Mouse (Mus musculus) MEL (cell line): ENCODE results near the gene Vwf. TPM values are rescaled to one million over a fixed set of nuclear protein-coding genes. Genes with fewer than 3 reads are reported as not detected.
A peak's percentile ranks its signal among the peaks of the same experiment; 100 is the strongest.

Source experiments
- DNase-seq: peaks from one replicate; pipeline ENCODE4 v3.0.0; 2011; ENCODE audit warnings: low read depth, low spot score
- H3K27ac ChIP-seq: 2 replicates; pipeline ENCODE4 v1.5.1; 2012; ENCODE audit warnings: low read depth, mild to moderate bottlenecking, control low read depth, low read length, moderate library complexity; ENCODE audit not compliant: control insufficient read depth
- H3K27me3 ChIP-seq, 2 experiments: fragments of 150-350 bp in 1 of 2; sonication (generic) in 1 of 2; 2 replicates each; pipeline ENCODE4 v1.6.1; 2012; ENCODE audit warnings: low read length in 2 of 2, mild to moderate bottlenecking in 2 of 2, improper control_type of control experiment in 1 of 2, moderate library complexity in 1 of 2; ENCODE audit not compliant: insufficient read depth in 2 of 2, control insufficient read depth in 1 of 2
- H3K36me3 ChIP-seq, 2 experiments: 2 replicates each; pipeline ENCODE4 v1.6.1; 2012 to 2014; ENCODE audit warnings: low read length in 2 of 2, improper control_type of control experiment in 1 of 2, inconsistent platforms in 1 of 2, mild to moderate bottlenecking in 1 of 2; ENCODE audit not compliant: insufficient read depth in 2 of 2, control insufficient read depth in 1 of 2
- H3K4me1 ChIP-seq, 2 experiments: fragments of 150-350 bp in 1 of 2; sonication (generic) in 1 of 2; 2 replicates each; pipeline ENCODE4 v1.6.1; 2012; ENCODE audit warnings: low read length in 2 of 2, improper control_type of control experiment in 1 of 2, mild to moderate bottlenecking in 1 of 2; ENCODE audit not compliant: insufficient read depth in 2 of 2, control insufficient read depth in 1 of 2
- H3K4me3 ChIP-seq, 2 experiments: fragments of 150-350 bp in 1 of 2; sonication (generic) in 1 of 2; 2 replicates each; pipeline ENCODE4 v1.5.1; 2012; ENCODE audit warnings: low read depth in 2 of 2, low read length in 2 of 2, mild to moderate bottlenecking in 2 of 2, moderate library complexity in 2 of 2, control low read depth in 1 of 2, improper control_type of control experiment in 1 of 2; ENCODE audit not compliant: control insufficient read depth in 1 of 2, insufficient read depth in 1 of 2
- H3K79me2 ChIP-seq: 2 replicates; pipeline ENCODE4 v1.6.1; 2012; ENCODE audit warnings: mild to moderate bottlenecking, low read length, moderate library complexity; ENCODE audit not compliant: control insufficient read depth, poor library complexity, insufficient read depth
- H3K9ac ChIP-seq: 2 replicates; pipeline ENCODE4 v1.6.1; 2012; ENCODE audit warnings: low read depth, mild to moderate bottlenecking, control low read depth, low read length, moderate library complexity; ENCODE audit not compliant: control insufficient read depth, poor library complexity, severe bottlenecking
- H3K9me3 ChIP-seq: fragments of 150-350 bp; sonication (generic); replicated peaks from 2 replicates; pipeline ENCODE4 v1.6.1; 2012; ENCODE audit warnings: mild to moderate bottlenecking, low read length, improper control_type of control experiment, moderate library complexity; ENCODE audit not compliant: insufficient read depth
- CHD2 ChIP-seq: IDR thresholded peaks from 2 replicates; pipeline ENCODE4 v1.6.1; 2011; ENCODE audit warnings: low read length, improper control_type of control experiment
- CTCF ChIP-seq, 3 experiments: IDR thresholded peaks in 2 of 3; conservative IDR thresholded peaks in 1 of 3; 2 replicates each; pipeline ENCODE4 v1.5.1; 2011 to 2012; ENCODE audit warnings: low read length in 3 of 3, low read depth in 2 of 3, mild to moderate bottlenecking in 2 of 3, improper control_type of control experiment in 1 of 3, inconsistent platforms in 1 of 3, mixed read lengths in 1 of 3, moderate library complexity in 1 of 3; ENCODE audit not compliant: control insufficient read depth in 1 of 3, insufficient read depth in 1 of 3, poor library complexity in 1 of 3, severe bottlenecking in 1 of 3
- E2F4 ChIP-seq: IDR thresholded peaks from 2 replicates; pipeline ENCODE4 v1.6.1; 2011; ENCODE audit warnings: low read depth, low read length, improper control_type of control experiment, borderline replicate concordance
- ELF1 ChIP-seq: IDR thresholded peaks from 2 replicates; pipeline ENCODE4 v1.6.1; 2014; ENCODE audit warnings: low read depth, mild to moderate bottlenecking, inconsistent platforms, low read length, improper control_type of control experiment, moderate library complexity
- GABPA ChIP-seq: IDR thresholded peaks from 2 replicates; pipeline ENCODE4 v1.6.1; 2012; ENCODE audit warnings: low read depth, mild to moderate bottlenecking, inconsistent platforms, low read length, improper control_type of control experiment, moderate library complexity
- GATA1 ChIP-seq: IDR thresholded peaks from 2 replicates; pipeline ENCODE4 v1.6.1; 2011; ENCODE audit warnings: low read depth, low read length, improper control_type of control experiment
- JUND ChIP-seq: IDR thresholded peaks from 2 replicates; pipeline ENCODE4 v1.6.1; 2011; ENCODE audit warnings: low read depth, mild to moderate bottlenecking, improper control_type of control experiment, low read length
- MAX ChIP-seq: IDR thresholded peaks from 2 replicates; pipeline ENCODE4 v1.6.1; 2011; ENCODE audit warnings: low read length, improper control_type of control experiment
- MAZ ChIP-seq: IDR thresholded peaks from 2 replicates; pipeline ENCODE4 v1.6.1; 2012; ENCODE audit warnings: low read depth, mild to moderate bottlenecking, inconsistent platforms, low read length, improper control_type of control experiment
- MEF2A ChIP-seq: IDR thresholded peaks from 2 replicates; pipeline ENCODE4 v1.6.1; 2014; ENCODE audit warnings: low read depth, mild to moderate bottlenecking, inconsistent platforms, low read length, improper control_type of control experiment; ENCODE audit not compliant: poor library complexity, insufficient replicate concordance, severe bottlenecking; ENCODE audit errors: extremely low read depth
- MXI1 ChIP-seq: IDR thresholded peaks from 2 replicates; pipeline ENCODE4 v1.6.1; 2011; ENCODE audit warnings: mild to moderate bottlenecking, low read depth, low read length, improper control_type of control experiment
- MYC ChIP-seq: IDR thresholded peaks from 2 replicates; pipeline ENCODE4 v1.6.1; 2011; ENCODE audit warnings: low read depth, mild to moderate bottlenecking, low read length, improper control_type of control experiment, moderate library complexity
- NRF1 ChIP-seq: IDR thresholded peaks from 2 replicates; pipeline ENCODE4 v1.6.1; 2014; ENCODE audit warnings: low read depth, mild to moderate bottlenecking, inconsistent platforms, low read length, improper control_type of control experiment, moderate library complexity; ENCODE audit not compliant: poor library complexity, insufficient read depth, severe bottlenecking
- POLR2AphosphoS2 ChIP-seq: IDR thresholded peaks from 2 replicates; pipeline ENCODE4 v1.6.1; 2011; ENCODE audit warnings: low read length, improper control_type of control experiment
- POLR2AphosphoS5 ChIP-seq: IDR thresholded peaks from 2 replicates; pipeline ENCODE4 v1.6.1; 2012; ENCODE audit warnings: low read depth, borderline replicate concordance, mild to moderate bottlenecking, inconsistent platforms, low read length, moderate library complexity, mixed read lengths
- RAD21 ChIP-seq: IDR thresholded peaks from 2 replicates; pipeline ENCODE4 v1.6.1; 2011; ENCODE audit warnings: mild to moderate bottlenecking, low read depth, low read length, improper control_type of control experiment
- RCOR1 ChIP-seq: IDR thresholded peaks from 2 replicates; pipeline ENCODE4 v1.6.1; 2012; ENCODE audit warnings: low read depth, mild to moderate bottlenecking, inconsistent platforms, low read length, improper control_type of control experiment
- SIN3A ChIP-seq: IDR thresholded peaks from 2 replicates; pipeline ENCODE4 v1.6.1; 2012; ENCODE audit warnings: low read length, improper control_type of control experiment, inconsistent platforms
- TAL1 ChIP-seq: IDR thresholded peaks from 2 replicates; pipeline ENCODE4 v1.6.1; 2012; ENCODE audit warnings: mild to moderate bottlenecking, inconsistent platforms, low read length, moderate library complexity, mixed read lengths
- TCF12 ChIP-seq: IDR thresholded peaks from 2 replicates; pipeline ENCODE4 v1.6.1; 2014; ENCODE audit warnings: low read depth, mild to moderate bottlenecking, inconsistent platforms, low read length, improper control_type of control experiment, moderate library complexity
- UBTF ChIP-seq: IDR thresholded peaks from 2 replicates; pipeline ENCODE4 v1.6.1; 2012; ENCODE audit warnings: low read depth, mild to moderate bottlenecking, inconsistent platforms, low read length, improper control_type of control experiment, moderate library complexity, borderline replicate concordance; ENCODE audit not compliant: insufficient read depth
- USF1 ChIP-seq: IDR thresholded peaks from 2 replicates; pipeline ENCODE4 v1.6.1; 2014; ENCODE audit warnings: low read depth, mild to moderate bottlenecking, inconsistent platforms, low read length, improper control_type of control experiment, moderate library complexity
- USF2 ChIP-seq, 2 experiments: IDR thresholded peaks; 2 replicates each; pipeline ENCODE4 v1.6.1; 2011 to 2012; ENCODE audit warnings: improper control_type of control experiment in 2 of 2, low read length in 2 of 2, borderline replicate concordance in 1 of 2, inconsistent platforms in 1 of 2, low read depth in 1 of 2, mild to moderate bottlenecking in 1 of 2; ENCODE audit not compliant: insufficient read depth in 1 of 2
- ZC3H11A ChIP-seq: IDR thresholded peaks from 2 replicates; pipeline ENCODE4 v1.6.1; 2012; ENCODE audit warnings: low read depth, mild to moderate bottlenecking, inconsistent platforms, low read length, improper control_type of control experiment
- ZKSCAN1 ChIP-seq: IDR thresholded peaks from 2 replicates; pipeline ENCODE4 v1.6.1; 2012; ENCODE audit warnings: low read depth, mild to moderate bottlenecking, inconsistent platforms, low read length, improper control_type of control experiment, moderate library complexity
- ZMIZ1 ChIP-seq: IDR thresholded peaks from 2 replicates; pipeline ENCODE4 v1.6.1; 2012; ENCODE audit warnings: low read depth, mild to moderate bottlenecking, inconsistent platforms, low read length, improper control_type of control experiment, moderate library complexity
- ZNF384 ChIP-seq: IDR thresholded peaks from 2 replicates; pipeline ENCODE4 v1.6.1; 2012; ENCODE audit warnings: low read depth, mild to moderate bottlenecking, inconsistent platforms, low read length, improper control_type of control experiment
- polyA plus RNA-seq, 2 experiments: library from polyadenylated mRNA; stranded (reverse) in 1 of 2; unstranded in 1 of 2; fragments of >175 nt in 1 of 2; fragments of >200 nt in 1 of 2; gene quantifications; 2 replicates each; pipeline versions ENCODE4 v1.2.1 to v1.2.4; 2012; ENCODE audit warnings: low replicate concordance in 2 of 2, low read depth in 1 of 2; ENCODE audit not compliant: insufficient read length in 2 of 2, insufficient read depth in 1 of 2, missing spikeins in 1 of 2
- total RNA-seq: library from RNA; depleted of rRNA; stranded (reverse); fragments of 300-350 nt; gene quantifications from 2 replicates; pipeline ENCODE4 v1.2.3, GENCODE M21; 2012

Vwf gene
- total and polyA plus RNA-seq, 3 experiments: 0.29 to 0.42 TPM; not detected in 1

DNA sequence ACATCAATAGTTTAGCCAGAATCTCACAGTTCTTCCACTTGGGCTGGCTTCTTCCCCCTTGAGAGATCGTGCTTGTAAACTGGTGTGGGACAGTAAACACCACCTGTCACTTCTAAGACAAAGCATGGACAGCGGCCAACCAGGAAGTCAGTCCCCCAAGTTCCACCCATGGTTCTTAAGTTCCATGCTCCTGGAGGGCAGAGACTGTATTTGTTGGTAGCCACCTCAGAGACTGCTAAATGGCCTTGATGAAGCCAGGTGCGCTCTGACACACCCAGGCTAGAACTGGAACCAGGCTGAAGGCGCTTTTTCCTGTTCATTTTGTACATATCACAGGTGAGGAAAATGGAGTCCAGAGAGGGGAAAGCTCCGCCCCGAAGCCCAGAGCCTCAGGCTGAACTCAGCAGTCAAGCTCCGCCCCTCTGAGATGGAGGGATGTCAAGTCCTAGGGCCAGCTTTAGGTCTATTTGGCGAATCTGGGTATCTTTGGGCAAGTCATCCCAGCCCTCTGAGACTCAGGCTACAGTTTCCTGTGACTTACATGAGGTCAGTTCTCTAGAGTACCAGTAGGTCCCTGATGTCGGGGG lies 17.9 kb upstream of the Vwf start:
- no peak for DNase-seq
- Histone ChIP-seq H3K27me3 (no peaks in the 10 kb centered on the region), H3K9me3 (no peaks in the 10 kb centered on the region), H3K36me3 (no peaks in the 10 kb centered on the region), H3K4me3 (no peak overlapping the region), H3K4me1 (no peaks in the 10 kb centered on the region; a peak in 1 of 4 replicates), H3K27ac (no peak overlapping the region), H3K79me2 (no peaks in the 10 kb centered on the region), H3K9ac (no peak overlapping the region)
- TF ChIP-seq USF2 (IDR thresholded peaks at IDR 0.05; ENCODE audit: borderline replicate concordance in 1 of 2, insufficient read depth in 1 of 2, low read depth in 1 of 2, low read length in 2 of 2) (no peak), UBTF (no peak), NRF1 (no peak), MYC (no peak), MAZ (no peak), ZKSCAN1 (no peak), MAX (no peak), SIN3A (no peak), GATA1 (no peak), RCOR1 (no peak), POLR2AphosphoS5 (no peak), ZMIZ1 (no peak), CHD2 (no peak), TAL1 (no peak), ZC3H11A (no peak), ZNF384 (no peak), E2F4 (no peak), GABPA (no peak), MXI1 (no peak), JUND (no peak)

DNA sequence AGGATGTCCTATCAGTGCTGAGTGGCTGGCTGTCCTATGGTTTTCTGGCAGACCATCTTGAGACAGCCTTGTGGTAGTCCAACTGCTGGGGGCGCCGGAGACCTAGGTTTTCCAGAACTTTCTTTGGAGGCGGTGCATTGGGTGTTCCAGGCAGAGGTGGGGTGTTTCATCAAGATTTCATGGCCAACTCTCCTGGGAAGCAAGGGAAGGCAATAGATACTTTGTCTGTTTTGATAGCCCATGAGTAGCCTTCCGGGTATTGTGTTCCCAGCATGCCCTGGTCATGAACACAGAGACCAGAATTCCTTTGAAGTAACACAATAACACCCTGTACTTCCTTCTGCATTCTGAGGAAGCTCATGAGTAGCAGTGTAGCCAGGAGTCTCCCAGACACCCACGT lies 17.1 kb upstream of the Vwf start:
- no peak overlapping the region for H3K9ac ChIP-seq
- H3K4me1 ChIP-seq: no peaks in the 10 kb centered on the region; a peak in 1 of 4 replicates
- no peaks in the 10 kb centered on the region for H3K36me3 ChIP-seq
- no peak overlapping the region for H3K27ac ChIP-seq
- no peak for DNase-seq
- no peak overlapping the region for H3K4me3 ChIP-seq
- H3K79me2 ChIP-seq: no peaks in the 10 kb centered on the region
- H3K9me3 ChIP-seq: no peaks in the 10 kb centered on the region
- no peaks in the 10 kb centered on the region for H3K27me3 ChIP-seq
- TF ChIP-seq USF1: no peak
- no peak for TF ChIP-seq ZKSCAN1
- peak; percentile 8 for TF ChIP-seq RAD21
- TF ChIP-seq GABPA: no peak
- TF ChIP-seq TAL1: no peak
- TF ChIP-seq CTCF (IDR thresholded peaks at IDR 0.05 in 2 of 3, conservative IDR thresholded peaks at IDR 0.05 in 1 of 3; ENCODE audit: control insufficient read depth in 1 of 3, insufficient read depth in 1 of 3, low read depth in 2 of 3, low read length in 3 of 3, poor library complexity in 1 of 3, severe bottlenecking in 1 of 3): peak in 1 of 3 experiments; percentile 8; a peak in 1 of 6 replicates
- TF ChIP-seq MEF2A: no peak
- no peak for TF ChIP-seq POLR2AphosphoS2
- no peak for TF ChIP-seq ELF1
- no peak for TF ChIP-seq ZNF384
- TF ChIP-seq JUND: no peak
- no peak for TF ChIP-seq ZC3H11A
- TF ChIP-seq TCF12: no peak
